Mouse (Mus musculus) ES-E14 (cell line): ENCODE results near the gene Ppp1ca. TPM values are rescaled to one million over a fixed set of nuclear protein-coding genes. Genes with fewer than 3 reads are reported as not detected.
A peak's percentile ranks its signal among the peaks of the same experiment; 100 is the strongest.

Source experiments
- DNase-seq: peaks from one replicate; pipeline ENCODE4 v3.0.0-alpha.2; 2013; ENCODE audit warnings: low read depth, low spot score
- H3K27ac ChIP-seq: 2 replicates; pipeline ENCODE4 v1.5.1; 2012; ENCODE audit warnings: low read depth, mild to moderate bottlenecking, low read length, moderate library complexity, mixed read lengths; ENCODE audit not compliant: poor library complexity, insufficient read depth, severe bottlenecking
- H3K36me3 ChIP-seq: 2 replicates; pipeline ENCODE4 v1.6.1; 2012; ENCODE audit warnings: mild to moderate bottlenecking, low read length, moderate library complexity, mixed read lengths; ENCODE audit not compliant: control insufficient read depth, poor library complexity, insufficient read depth, severe bottlenecking
- H3K4me1 ChIP-seq, 2 experiments: fragments of 150-350 bp in 1 of 2; sonication (generic) in 1 of 2; 2 replicates each; pipeline ENCODE4 v1.6.1; 2012; ENCODE audit warnings: low read length in 2 of 2, mild to moderate bottlenecking in 1 of 2, mixed read lengths in 1 of 2; ENCODE audit not compliant: control insufficient read depth in 2 of 2, insufficient read depth in 2 of 2, poor library complexity in 1 of 2
- H3K4me3 ChIP-seq, 2 experiments: fragments of 150-350 bp in 1 of 2; sonication (generic) in 1 of 2; 2 replicates each; pipeline ENCODE4 v1.5.1; 2012; ENCODE audit warnings: low read length in 2 of 2, low read depth in 1 of 2, mild to moderate bottlenecking in 1 of 2, mixed read lengths in 1 of 2; ENCODE audit not compliant: insufficient read depth in 1 of 2, poor library complexity in 1 of 2, severe bottlenecking in 1 of 2
- H3K9ac ChIP-seq: 2 replicates; pipeline ENCODE4 v1.6.1; 2012; ENCODE audit warnings: low read depth, mild to moderate bottlenecking, low read length, mixed read lengths; ENCODE audit not compliant: poor library complexity, insufficient read depth, severe bottlenecking
- H3K9me3 ChIP-seq: fragments of 150-350 bp; sonication (generic); 2 replicates; pipeline ENCODE4 v1.6.1; 2012; ENCODE audit warnings: low read depth, mild to moderate bottlenecking, low read length; ENCODE audit not compliant: control insufficient read depth, insufficient read depth
- CHD2 ChIP-seq: IDR thresholded peaks from 2 replicates; pipeline ENCODE4 v1.6.1; 2014; ENCODE audit warnings: mild to moderate bottlenecking, low read depth, low read length, inconsistent platforms
- HCFC1 ChIP-seq: IDR thresholded peaks from 2 replicates; pipeline ENCODE4 v1.6.1; 2012; ENCODE audit warnings: low read length, inconsistent platforms, borderline replicate concordance; ENCODE audit not compliant: insufficient read depth
- MAFK ChIP-seq: IDR thresholded peaks from 2 replicates; pipeline ENCODE4 v1.6.1; 2014; ENCODE audit warnings: mild to moderate bottlenecking, low read depth, low read length, inconsistent platforms; ENCODE audit not compliant: insufficient read depth
- ZC3H11A ChIP-seq: IDR thresholded peaks from 2 replicates; pipeline ENCODE4 v1.6.1; 2012; ENCODE audit warnings: low read depth, mild to moderate bottlenecking, inconsistent platforms, low read length, borderline replicate concordance
- ZNF384 ChIP-seq: IDR thresholded peaks from 2 replicates; pipeline ENCODE4 v1.6.1; 2012; ENCODE audit warnings: low read depth, low read length, inconsistent platforms
- in situ Hi-C, 2 experiments: fragments of 600-800 bp; cut with MboI; formaldehyde crosslinking; loops; one replicate each; pipeline ENCODE4 v1.15.1; 2025; ENCODE audit warnings: low sequenced_read_pairs in 2 of 2, inconsistent platforms in 1 of 2; ENCODE audit not compliant: unreplicated experiment in 2 of 2
- total RNA-seq: library from RNA; depleted of rRNA; stranded (reverse); fragments of 300-350 nt; gene quantifications from 2 replicates; pipeline ENCODE4 v1.2.3, GENCODE M21; 2012

The Ppp1ca gene
- total RNA-seq, 1 experiment = 426 TPM

DNA sequence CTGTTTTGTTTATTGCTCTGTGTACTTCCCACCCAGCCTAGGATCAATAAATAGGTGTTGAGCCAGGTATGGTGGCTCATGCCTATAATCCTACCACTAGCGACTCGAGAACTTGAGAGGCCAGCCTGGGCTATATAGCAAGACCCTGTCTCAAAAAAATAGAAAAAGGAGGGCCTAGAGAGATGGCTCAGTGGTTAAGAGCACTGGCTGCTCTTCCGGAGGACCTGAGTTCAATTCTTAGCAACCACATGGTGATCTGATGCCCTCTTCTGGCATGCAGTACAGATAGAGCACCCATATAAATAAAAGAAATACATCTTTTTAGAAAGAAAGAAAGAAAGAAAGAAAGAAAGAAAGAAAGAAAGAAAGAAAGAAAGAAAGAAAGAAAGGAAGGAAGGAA, 11.3 kb downstream of the Ppp1ca start:
- Histone ChIP-seq H3K9ac (no peak overlapping the region), H3K27ac (no peak overlapping the region), H3K9me3 (no peaks in the 10 kb centered on the region), H3K4me3 (no peak overlapping the region), H3K4me1 (peaks cover 2 to 14% of the 10 kb centered on the region in 2 experiments; a peak in 2 of 4 replicates), H3K36me3 (peaks cover 15% of the 10 kb centered on the region)
- DNase-seq = no peak
- in situ Hi-C loops = no loop called here
- TF ChIP-seq ZNF384 (no peak), ZC3H11A (no peak), MAFK (no peak)

DNA sequence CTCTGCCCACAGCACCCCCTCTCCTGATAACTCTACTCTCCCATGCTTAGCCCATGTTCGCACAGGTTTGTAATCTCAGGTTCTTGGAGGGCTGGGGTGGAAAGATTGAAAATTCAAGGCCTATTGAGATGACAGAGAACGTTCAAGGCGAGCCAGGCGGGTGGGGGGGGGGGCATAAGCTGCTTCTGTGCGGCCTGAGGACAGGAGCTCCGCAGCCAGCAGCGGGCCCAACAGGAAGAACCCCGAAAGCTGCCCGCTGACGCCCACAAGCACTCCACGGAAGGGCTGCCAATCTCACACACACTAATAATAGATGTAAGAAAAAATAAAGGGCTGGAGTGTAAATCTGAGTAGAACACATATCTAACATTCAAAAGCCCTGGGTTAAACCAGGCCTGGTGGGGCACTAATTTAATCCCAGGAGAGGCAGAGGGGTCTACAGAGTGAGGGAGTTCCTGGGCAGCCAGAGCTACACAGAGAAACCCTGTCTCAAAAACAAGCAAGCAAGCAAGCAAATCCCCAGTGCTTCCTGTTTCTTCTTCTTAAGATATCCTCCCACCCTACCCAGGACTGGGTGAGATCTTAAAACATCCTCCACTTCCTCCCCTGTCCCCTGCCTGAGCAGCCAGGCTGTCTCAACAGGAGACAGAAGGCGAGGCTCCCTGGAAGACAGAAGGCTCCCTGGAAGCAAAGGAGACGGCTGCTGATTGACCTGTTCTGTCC, 11.9 kb downstream of the Ppp1ca start:
- DNase-seq = no peak
- Histone ChIP-seq H3K9me3 (no peaks in the 10 kb centered on the region), H3K4me1 (peaks cover 2 to 19% of the 10 kb centered on the region in 2 experiments; a peak in 3 of 4 replicates), H3K9ac (no peak overlapping the region), H3K36me3 (peaks cover 15% of the 10 kb centered on the region), H3K4me3 (no peak overlapping the region), H3K27ac (no peak overlapping the region)
- in situ Hi-C loops = no loop called here
- TF ChIP-seq ZNF384 (no peak), CHD2 (no peak), MAFK (no peak), HCFC1 (no peak), ZC3H11A (no peak)

DNA sequence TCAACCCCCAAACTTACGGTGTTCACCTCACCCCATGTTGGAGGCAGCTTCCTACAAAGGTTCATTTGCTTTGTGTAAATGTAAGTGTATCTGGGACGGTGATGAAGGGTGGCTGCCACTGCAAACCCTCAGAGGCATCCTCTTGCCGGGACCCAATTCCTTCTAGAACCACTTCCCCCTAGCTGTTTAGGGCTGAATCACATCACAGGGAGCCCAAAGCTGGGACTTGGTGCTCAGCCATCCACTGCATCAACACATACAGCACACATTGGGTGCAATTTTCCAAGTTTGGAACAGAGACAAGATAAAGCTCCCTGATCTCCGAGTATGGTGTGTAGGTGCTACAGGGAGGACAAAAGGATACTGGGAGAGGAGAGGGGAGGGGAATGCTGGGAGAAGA, 13.0 kb downstream of the Ppp1ca start:
- Histone ChIP-seq H3K9ac (no peak overlapping the region), H3K36me3 (peaks cover 6% of the 10 kb centered on the region; the same call in 1 of the 2 replicates), H3K4me1 (peaks cover 4 to 21% of the 10 kb centered on the region in 2 experiments; a peak in 3 of 4 replicates), H3K4me3 (no peak overlapping the region), H3K9me3 (no peaks in the 10 kb centered on the region), H3K27ac (no peak overlapping the region)
- DNase-seq = no peak
- in situ Hi-C loops = no loop called here
- TF ChIP-seq ZNF384 (no peak), ZC3H11A (no peak), CHD2 (no peak), MAFK (no peak), HCFC1 (no peak)

DNA sequence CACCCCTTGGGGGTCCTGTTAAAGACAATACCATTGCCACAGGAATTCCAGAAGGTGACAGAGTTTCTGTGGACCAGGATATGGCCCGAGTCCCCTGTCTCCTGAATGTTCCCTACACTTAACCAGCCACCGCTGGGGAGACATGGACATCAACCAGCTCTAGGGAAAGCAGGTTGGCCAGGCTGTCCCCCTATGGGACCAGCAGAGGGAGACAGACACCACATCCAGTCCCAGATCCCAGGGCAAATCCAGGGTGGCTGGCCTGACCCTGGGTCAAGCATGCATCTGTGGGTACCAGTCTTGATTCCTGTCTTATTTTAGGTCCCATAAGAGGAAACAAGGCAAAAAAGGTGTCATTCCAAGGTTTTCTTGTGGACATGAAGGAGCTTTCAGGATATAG, 15.1 kb downstream of the Ppp1ca start:
- Histone ChIP-seq H3K9me3 (no peaks in the 10 kb centered on the region), H3K9ac (no peak overlapping the region), H3K4me1 (peaks cover 4 to 23% of the 10 kb centered on the region in 2 experiments; a peak in 3 of 4 replicates), H3K27ac (no peak overlapping the region), H3K4me3 (no peak overlapping the region), H3K36me3 (no peaks in the 10 kb centered on the region)
- in situ Hi-C loops = no loop called here
- no peak for DNase-seq
- peak; percentile 84; the same call in 1 of the 2 replicates for TF ChIP-seq ZC3H11A
- TF ChIP-seq MAFK = no peak

DNA sequence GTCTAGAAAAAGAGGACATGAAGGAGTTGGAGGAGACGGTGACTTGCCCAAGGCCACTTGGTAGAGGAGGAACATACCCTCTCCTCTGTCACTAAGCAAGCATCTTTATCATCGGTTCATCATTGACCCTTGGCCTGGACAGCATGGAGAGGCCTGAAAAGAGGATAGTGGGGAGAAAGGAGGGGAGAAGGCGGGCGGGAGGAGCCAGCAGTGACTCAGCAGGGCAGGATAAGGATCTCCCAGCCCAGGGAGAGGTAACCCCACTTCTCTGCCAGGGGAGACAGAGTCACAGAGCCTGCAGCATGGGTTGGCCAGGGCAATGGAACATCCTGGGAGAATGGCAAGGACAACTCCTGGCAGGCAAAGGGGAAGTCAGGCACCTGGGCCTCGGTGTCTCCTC, 16.7 kb downstream of the Ppp1ca start:
- in situ Hi-C loops = no loop called here
- no peaks in the 10 kb centered on the region for H3K9me3 ChIP-seq
- no peak overlapping the region for H3K27ac ChIP-seq
- no peak overlapping the region for H3K4me3 ChIP-seq
- no peak for DNase-seq
- no peak overlapping the region for H3K9ac ChIP-seq
- H3K4me1 ChIP-seq = peaks cover 4 to 26% of the 10 kb centered on the region in 2 experiments; a peak in 2 of 4 replicates
- TF ChIP-seq MAFK (no peak), ZC3H11A (no peak), ZNF384 (no peak), CHD2 (no peak), HCFC1 (no peak)
- no peaks in the 10 kb centered on the region for H3K36me3 ChIP-seq
